Mouse (Mus musculus) testis, adult 2 months (tissue): ENCODE results near the gene Slc25a21.

Source experiments
- CTCF ChIP-seq: fragments of 200-500 bp; IDR thresholded peaks from 2 replicates; pipeline ENCODE4 v1.5.1; 2012; ENCODE audit warnings: low read depth, mild to moderate bottlenecking, inconsistent platforms, low read length, moderate library complexity; ENCODE audit not compliant: control insufficient read depth, insufficient read depth, insufficient replicate concordance
- POLR2A ChIP-seq: fragments of 200-500 bp; IDR thresholded peaks from 2 replicates; pipeline ENCODE4 v1.6.1; 2012; ENCODE audit warnings: low read depth, mild to moderate bottlenecking, inconsistent platforms, low read length, moderate library complexity; ENCODE audit not compliant: control insufficient read depth

- TF ChIP-seq POLR2A: no peak
- no peak for TF ChIP-seq CTCF
These were observed 253.0 kb downstream of the Slc25a21 start for GRCm38 (mm10) chr12:56944265-56944664.
